Mouse (Mus musculus): ENCODE measurements around the gene Esr2. TPM values are rescaled to one million over a fixed set of nuclear protein-coding genes. Genes with fewer than 3 reads are reported as not detected.

Esr2 gene
- total RNA-seq, 4 experiments from 2014 or later, result 0.31 to 0.57 (median 0.42) TPM

GRCm38 (mm10) chr12:76085956-76086905, 90.8 kb downstream of the Esr2 start:
- no peak for DNase-seq (ENCODE audit: low spot score in 2 of 2)

GRCm38 (mm10) chr12:76085066-76085465, 92.0 kb downstream of the Esr2 start:
- DNase-seq (ENCODE audit: low spot score in 2 of 2), result no peak

- DNase-seq (ENCODE audit: low spot score in 2 of 2), result peak; percentile 64 to 75
Measured at GRCm38 (mm10) chr12:76081557-76082211, 95.4 kb downstream of the Esr2 start.

GRCm38 (mm10) chr12:76080876-76081556, 96.0 kb downstream of the Esr2 start:
- DNase-seq (ENCODE audit: low spot score in 2 of 2), result no peak

- no peak for DNase-seq (ENCODE audit: low spot score in 2 of 2)
Measured at GRCm38 (mm10) chr12:76073981-76074380, 103.1 kb downstream of the Esr2 start.

- no peak for DNase-seq (ENCODE audit: low spot score in 2 of 2)
Measured at GRCm38 (mm10) chr12:76073066-76073826, 103.8 kb downstream of the Esr2 start.

GRCm38 (mm10) chr12:76071935-76072849, 104.9 kb downstream of the Esr2 start:
- DNase-seq (ENCODE audit: low spot score in 2 of 2), result no peak

Other genes starting within 250 kb of the Esr2 start
- not detected for gene Tex21, start 69.5 kb upstream of the Esr2 start, total RNA-seq (2022)
- gene Mthfd1, start 78.0 kb upstream of the Esr2 start, total RNA-seq (2022), result 10 to 100 TPM; 46.4 to 50.7 (median 48.0) TPM
- 10 to 100 TPM; 51.1 to 58.4 (median 57.0) TPM for gene Akap5, start 147.6 kb upstream of the Esr2 start, total RNA-seq (2022)
- gene Zbtb25, start 192.3 kb upstream of the Esr2 start, total RNA-seq (2022), result 10 to 100 TPM; 19.4 to 22.5 (median 19.9) TPM
- 1 to 10 TPM; 7.2 to 8.1 (median 7.5) TPM for gene Zbtb1, start 193.0 kb upstream of the Esr2 start, total RNA-seq (2022)
- gene Hspa2, start 226.9 kb upstream of the Esr2 start, total RNA-seq (2022), result 100 to 1,000 TPM in 3 of 4 experiments, 10 to 100 TPM in 1; 93.5 to 105 (median 103) TPM
- 1 to 10 TPM; 1.9 to 3.2 (median 2.4) TPM for gene Ppp1r36, start 240.3 kb upstream of the Esr2 start, total RNA-seq (2022)